Mouse (Mus musculus): ENCODE measurements around the gene Jagn1. TPM values are rescaled to one million over a fixed set of nuclear protein-coding genes. Genes with fewer than 3 reads are reported as not detected.
A peak's percentile ranks its signal among the peaks of the same experiment; 100 is the strongest.

The Jagn1 gene
- total RNA-seq, 2 experiments from 2014 or later = 45.0 to 50.6 TPM

DNA sequence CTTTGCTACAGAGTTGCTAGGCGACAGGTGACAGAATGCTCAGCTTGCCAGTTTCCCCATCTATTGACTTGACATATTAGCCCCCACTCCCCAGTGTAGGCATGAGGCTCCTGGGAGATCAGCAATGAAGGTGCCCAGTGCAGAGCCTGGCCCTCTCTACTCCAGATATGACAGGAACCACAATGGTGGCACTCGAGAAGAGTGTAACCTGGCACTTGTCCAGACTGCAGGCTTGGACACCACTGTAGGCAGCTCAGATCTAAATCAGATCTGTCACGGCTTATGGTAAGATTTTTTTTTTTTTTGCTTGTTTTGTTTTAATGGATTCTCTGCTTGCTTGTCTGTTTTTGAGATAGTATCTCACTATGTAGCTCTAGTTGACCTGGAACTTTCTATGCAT lies 8.7 kb upstream of the Jagn1 start:
- no peak for DNase-seq

- DNase-seq = peak in 1 of 2 experiments; percentile 43
Measured at GRCm38 (mm10) chr6:113434691-113435090, 7.7 kb upstream of the Jagn1 start.

GRCm38 (mm10) chr6:113435664-113436205 lies 6.6 kb upstream of the Jagn1 start, which contains the start of gene Cidec:
Gene Cidec, minus strand, starts transcription at chr6:113435760.
- peak in 1 of 2 experiments; percentile 33 for DNase-seq

DNA sequence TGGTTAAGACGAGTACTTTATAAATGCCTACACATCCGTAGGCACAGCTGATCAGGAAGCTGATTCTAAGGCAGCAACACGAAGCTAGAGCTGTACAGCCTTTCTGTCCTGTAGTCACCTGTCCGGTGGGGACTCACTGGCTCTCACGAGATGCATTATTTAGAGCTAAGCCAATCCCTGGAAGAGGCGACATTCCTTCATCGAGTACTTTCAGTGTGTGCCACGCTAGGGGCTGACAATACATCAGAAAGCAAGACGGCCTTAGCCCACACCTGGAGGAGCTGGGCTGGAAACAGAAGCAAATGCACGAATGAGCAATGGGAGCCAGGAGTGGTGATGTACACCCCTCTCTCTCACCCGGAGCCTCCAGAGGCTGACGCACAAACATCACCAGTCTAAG lies 5.2 kb upstream of the Jagn1 start:
- no peak for DNase-seq

- DNase-seq = peak in 1 of 2 experiments; percentile 32
Measured at GRCm38 (mm10) chr6:113438721-113439430, 3.5 kb upstream of the Jagn1 start.

- peak in 1 of 2 experiments; percentile 51 for DNase-seq
Measured at GRCm38 (mm10) chr6:113440686-113441085, 1.7 kb upstream of the Jagn1 start.

DNA sequence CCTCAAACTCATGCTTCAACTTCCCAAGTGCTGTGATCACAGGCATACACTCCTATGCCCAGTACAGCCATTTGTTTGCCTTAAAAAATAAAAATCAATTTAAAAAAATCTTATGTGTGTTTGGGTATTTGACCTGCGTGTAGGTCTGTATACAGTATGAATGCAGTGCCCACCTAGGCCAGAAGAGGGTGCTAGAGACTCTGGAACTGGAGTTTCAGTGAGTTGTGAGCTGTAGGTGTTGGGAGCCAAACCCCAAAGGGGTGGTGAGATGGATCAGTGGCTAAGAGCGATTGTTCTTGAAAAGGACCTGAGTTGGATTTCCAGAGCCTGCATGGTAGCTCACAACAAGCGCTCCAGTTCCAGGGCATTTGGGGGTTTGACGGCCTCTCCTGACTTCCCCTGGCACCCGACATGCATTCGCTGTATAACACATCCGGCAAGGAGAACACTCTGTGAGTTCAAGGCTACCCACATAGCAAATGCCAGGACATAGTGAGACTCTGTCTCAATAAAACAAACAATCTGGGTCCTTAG lies 1.2 kb upstream of the Jagn1 start:
- DNase-seq = peak; percentile 76

- DNase-seq = no peak
Measured at GRCm38 (mm10) chr6:113442087-113442441, 305 bp upstream of the Jagn1 start.

- no peak for DNase-seq
Measured at GRCm38 (mm10) chr6:113443091-113443490, 722 bp downstream of the Jagn1 start.

DNA sequence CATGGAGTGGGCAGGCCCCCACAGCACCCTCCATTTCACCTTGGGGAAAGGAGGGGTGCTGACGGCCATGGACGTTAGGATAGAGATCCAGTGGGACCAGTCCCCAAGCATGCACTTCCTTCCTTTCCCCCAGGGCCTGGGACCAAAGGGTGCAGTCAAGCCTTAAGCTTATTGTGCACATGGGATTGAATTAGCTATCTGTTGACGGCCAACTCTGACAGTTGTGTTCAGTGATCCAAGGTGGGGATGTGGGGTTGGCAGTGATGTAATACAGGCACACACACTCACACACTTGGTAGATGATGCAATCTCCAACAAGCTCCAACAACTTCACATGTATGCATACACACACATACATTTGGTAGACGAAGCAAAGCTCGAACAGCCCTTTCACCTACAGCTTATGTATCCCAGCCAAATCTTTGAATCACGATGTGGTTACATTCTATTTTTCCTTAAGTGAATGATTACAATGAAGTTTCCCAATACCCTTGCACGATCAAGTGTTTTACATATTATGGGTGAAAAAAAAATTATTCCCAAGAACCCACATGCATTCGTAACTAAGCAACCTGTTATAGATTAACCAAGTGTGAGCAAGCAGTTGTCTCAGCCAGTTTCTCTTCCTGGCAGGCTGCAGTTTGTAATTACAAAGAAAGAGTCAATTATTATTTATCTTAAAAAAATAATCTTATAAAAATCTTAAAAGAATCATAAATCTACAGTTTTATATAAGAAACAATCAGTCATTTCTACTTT lies 2.0 kb downstream of the Jagn1 start:
- DNase-seq = no peak

DNA sequence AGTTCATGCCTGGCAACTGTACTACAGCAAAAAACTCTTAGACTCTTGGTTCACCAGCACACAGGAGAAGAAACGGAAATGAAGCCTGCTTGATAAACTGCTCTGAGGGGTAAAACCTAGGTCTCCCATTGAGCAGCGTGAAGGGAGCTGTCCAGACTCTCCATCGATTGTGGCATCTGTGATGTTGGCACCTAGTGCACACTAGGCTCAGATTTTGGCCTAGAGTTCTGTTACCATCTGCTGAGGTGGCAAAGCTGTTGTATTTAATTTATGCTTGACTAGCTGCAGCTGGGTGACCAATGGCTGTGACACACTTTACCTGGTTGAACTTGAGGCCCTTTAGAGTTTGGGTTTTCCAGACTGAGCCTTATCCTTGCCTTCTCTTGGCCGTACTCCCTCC lies 5.3 kb downstream of the Jagn1 start:
- DNase-seq = no peak

GRCm38 (mm10) chr6:113451839-113452238 lies 9.5 kb downstream of the Jagn1 start:
- DNase-seq = no peak

GRCm38 (mm10) chr6:113455007-113455406 lies 12.6 kb downstream of the Jagn1 start:
- no peak for DNase-seq

- DNase-seq = no peak
Measured at GRCm38 (mm10) chr6:113457952-113458534, 15.7 kb downstream of the Jagn1 start, which contains the start of gene Il17re. Gene Il17re, plus strand, starts transcription at chr6:113458484.

- DNase-seq = no peak
Measured at GRCm38 (mm10) chr6:113458635-113459034, 16.3 kb downstream of the Jagn1 start.

GRCm38 (mm10) chr6:113464040-113464439 lies 21.7 kb downstream of the Jagn1 start:
- no peak for DNase-seq

DNA sequence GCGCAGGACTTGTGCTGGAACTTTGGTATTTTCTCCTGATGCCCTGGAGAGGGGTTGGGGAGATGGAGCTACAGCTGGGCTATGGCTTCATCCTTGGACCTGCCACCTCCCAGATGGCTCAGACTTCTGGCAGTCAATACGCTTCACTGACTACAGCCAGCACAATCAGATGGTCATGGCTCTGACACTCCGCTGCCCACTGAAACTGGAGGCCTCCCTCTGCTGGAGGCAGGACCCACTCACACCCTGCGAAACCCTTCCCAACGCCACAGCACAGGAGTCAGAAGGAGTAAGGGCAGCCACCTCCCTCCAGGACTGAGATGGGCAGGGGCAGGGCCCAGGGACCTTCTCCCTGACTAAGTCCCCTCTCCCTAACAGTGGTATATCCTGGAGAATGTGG lies 23.2 kb downstream of the Jagn1 start:
- DNase-seq = no peak

GRCm38 (mm10) chr6:113468512-113468911 lies 26.1 kb downstream of the Jagn1 start:
- no peak for DNase-seq

DNA sequence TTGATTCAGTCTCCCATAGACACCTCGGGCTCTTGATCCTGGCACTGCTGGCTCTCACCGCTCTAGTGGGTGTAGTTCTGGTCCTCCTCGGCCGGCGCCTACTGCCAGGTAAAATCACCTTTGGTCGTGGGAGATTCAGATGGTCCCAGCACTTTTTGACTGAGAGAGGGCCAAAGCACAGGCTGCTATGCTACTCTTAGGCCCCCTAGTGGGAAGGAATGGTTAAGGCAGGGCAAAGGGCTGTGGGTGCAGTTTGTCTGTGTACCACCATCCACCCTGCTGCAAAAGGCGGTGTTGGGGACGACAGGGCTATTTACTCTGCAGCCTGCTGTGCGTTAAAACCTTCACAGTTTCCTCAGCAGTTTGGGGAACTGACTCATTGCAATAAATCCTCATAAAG lies 26.7 kb downstream of the Jagn1 start:
- peak; percentile 62 to 73 for DNase-seq

DNA sequence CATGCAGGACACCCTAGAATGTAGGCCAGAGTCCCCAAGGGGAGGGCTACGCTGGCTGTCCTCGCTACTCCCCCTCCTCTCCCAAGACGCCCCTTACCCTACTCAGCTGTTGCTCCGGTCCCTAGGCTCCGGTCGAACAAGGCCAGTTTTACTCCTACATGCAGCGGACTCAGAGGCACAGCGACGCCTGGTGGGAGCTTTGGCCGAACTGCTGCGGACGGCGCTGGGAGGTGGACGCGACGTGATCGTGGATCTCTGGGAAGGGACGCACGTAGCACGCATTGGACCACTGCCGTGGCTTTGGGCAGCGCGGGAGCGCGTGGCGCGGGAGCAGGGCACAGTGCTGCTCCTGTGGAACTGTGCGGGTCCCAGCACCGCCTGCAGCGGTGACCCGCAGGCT lies 27.1 kb downstream of the Jagn1 start:
- DNase-seq = peak; percentile 82 to 89

DNA sequence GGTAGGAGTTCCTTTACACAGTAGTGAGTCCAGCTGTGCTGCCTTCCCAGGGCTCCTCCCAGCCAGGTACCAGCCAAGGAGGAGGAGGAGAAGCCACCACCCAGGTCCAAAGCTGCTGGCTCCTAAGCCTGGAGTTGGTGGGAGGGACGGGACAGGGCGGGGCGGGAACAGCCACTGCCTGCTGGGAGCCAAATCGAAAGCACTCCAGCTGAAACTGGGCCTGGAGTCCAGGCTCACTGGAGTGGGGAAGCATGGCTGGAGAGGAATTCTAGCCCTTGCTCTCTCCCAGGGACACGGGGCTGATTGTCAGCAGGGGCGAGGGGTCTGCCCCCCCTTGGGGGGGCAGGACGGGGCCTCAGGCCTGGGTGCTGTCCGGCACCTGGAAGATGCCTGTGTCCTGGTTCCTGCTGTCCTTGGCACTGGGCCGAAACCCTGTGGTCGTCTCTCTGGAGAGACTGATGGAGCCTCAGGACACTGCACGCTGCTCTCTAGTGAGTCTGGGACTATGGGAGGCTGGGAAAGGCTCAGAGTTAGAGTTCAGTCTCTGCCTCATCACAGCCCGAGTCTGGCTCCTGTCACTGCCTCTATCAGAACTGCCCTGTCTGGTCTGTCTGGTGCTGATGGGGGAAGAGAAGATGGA lies 29.0 kb downstream of the Jagn1 start, which contains the start of gene Il17rc:
Gene Il17rc, plus strand, starts transcription at position 131 of the 640 bp plus-strand sequence.
- peak; percentile 62 to 78 for DNase-seq

DNA sequence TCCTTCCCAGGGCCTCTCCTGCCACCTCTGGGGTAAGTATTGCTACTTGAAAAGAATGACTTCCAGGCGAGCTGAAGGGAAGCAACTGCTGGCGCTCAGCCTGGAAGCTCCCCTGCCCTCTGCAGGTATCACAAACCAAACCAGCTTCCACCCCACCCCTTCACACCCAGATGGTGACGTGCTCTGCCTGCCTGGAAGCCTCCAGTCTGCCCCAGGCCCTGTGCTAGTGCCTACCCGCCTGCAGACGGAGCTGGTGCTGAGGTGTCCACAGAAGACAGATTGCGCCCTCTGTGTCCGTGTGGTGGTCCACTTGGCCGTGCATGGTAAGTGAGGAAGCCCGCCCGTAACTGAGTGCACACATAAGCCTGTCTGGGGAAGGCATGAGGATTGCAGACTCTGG lies 29.7 kb downstream of the Jagn1 start:
- DNase-seq = no peak

All from adrenal gland, postnatal 36 days (tissue).